Mouse (Mus musculus) thymus, postnatal 0 days (tissue): ENCODE measurements around the gene 9130213A22Rik. TPM values are rescaled to one million over a fixed set of nuclear protein-coding genes. Genes with fewer than 3 reads are reported as not detected.

Experiments used
- DNase-seq: peaks from one replicate; pipeline ENCODE4 v3.0.0-alpha.2; 2015; ENCODE audit warnings: low spot score
- polyA plus RNA-seq: library from polyadenylated mRNA; unstranded; fragments of >200 nt; fragmentation: Nextera tagmentation; extraction: Ambion mirVana; gene quantifications from 2 replicates; pipeline ENCODE4 v1.2.1, GENCODE M21; 2015

The 9130213A22Rik gene
- polyA plus RNA-seq, 1 experiment from 2014 or later, result 0.64 TPM

DNA sequence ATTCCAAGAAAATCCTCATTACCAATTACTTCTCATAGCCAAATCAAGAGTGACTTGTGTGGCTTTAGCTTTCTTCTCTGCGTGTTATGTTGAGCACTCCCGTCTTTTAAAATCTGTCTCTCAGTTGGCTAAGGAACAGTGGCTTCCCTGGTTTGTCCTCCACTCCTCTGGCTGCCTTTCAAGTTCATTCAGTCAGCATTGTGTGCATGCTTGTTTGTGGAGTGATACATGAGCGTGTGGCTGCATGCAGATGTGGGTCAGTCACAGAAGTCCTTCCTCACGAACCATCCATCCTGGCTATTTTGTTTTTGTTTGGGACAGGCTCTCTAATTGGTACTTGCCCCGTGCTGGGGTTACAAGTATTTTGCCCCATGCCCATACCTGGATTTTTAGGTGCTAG is 45.8 kb downstream of the 9130213A22Rik start:
- no peak for DNase-seq

DNA sequence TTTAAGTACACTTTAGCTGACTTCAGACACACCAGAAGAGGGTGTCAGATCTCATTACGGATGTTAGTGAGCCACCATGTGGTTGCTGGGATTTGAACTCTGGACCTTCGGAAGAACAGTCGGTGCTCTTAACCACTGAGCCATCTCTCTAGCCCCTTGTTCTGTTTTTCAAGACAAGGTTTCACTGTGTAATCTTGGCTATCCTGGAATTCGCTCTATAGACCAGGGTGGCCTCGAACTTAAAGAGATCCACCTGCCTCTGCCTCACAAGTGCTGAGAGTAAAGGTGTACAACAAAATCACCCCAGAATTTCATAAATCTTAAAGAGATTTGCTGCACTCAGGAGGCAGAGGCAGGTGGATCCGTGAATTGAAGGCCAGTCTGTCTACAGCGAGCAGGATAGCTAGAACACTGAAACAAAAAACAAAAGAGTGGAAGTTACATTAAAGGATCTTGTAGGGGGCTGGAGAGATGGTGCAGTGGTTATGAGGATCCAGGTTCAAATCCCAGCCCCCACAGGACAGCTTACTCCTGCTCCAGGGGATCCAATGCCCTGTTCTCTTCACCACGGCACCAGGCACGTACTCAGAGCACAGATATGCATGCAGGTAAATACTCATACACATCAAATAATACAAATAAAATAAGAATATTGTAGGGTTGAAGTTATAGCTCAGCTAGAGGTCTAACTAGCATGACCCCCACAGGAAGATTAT is 46.5 kb downstream of the 9130213A22Rik start:
- no peak for DNase-seq

DNA sequence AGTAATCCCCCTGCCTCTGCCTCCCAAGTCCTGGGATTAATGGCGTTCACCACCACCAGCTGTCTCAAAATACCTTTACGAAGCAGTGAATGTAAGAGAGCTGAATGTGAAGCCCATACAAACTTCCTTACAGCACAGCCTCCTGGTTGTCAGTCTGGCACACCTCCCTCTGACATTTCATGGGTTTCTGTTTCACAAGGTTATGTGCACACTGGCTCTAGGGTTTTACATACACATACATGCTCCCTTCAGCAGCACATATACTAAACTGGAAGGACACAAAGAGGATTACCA is 47.7 kb downstream of the 9130213A22Rik start:
- no peak for DNase-seq

DNA sequence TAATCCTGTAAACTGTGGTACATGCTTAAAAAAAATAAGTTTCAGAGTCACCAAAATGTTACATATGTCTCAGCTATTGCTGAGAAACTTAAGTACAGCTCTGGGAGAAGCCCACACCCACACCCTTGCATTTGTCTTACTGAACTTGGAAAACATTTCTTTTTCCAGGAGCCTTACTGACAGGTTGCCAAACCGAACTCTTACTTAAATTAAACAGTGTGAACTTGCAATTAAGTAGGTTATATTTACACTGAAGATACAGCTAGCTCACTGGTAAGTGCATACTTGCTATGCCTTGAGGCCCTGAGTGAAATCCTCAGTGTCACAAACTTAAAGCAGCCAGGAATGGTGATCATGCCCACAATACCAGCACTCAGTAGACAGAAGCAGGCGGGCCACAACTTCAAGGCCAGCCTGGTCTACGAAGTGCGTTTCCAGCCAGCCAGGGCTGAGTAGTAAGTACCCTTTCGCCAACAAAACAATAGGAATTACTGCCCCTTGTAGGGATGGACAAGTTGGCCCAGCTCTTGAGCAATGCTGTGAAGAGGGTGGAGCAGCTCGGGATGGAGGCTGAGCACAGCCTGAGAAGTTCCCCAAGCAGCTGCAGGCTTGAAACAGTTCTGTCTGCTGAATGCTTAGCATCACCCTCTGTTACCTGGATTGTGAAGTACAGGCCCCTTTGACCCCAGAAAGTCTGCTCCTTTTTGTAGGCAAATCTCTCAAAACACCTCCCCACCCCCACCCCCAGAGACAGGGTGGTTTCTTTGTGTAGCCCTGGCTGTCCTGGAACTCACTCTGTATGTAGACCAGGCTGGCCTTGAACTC is 48.2 kb downstream of the 9130213A22Rik start:
- DNase-seq, result no peak

DNA sequence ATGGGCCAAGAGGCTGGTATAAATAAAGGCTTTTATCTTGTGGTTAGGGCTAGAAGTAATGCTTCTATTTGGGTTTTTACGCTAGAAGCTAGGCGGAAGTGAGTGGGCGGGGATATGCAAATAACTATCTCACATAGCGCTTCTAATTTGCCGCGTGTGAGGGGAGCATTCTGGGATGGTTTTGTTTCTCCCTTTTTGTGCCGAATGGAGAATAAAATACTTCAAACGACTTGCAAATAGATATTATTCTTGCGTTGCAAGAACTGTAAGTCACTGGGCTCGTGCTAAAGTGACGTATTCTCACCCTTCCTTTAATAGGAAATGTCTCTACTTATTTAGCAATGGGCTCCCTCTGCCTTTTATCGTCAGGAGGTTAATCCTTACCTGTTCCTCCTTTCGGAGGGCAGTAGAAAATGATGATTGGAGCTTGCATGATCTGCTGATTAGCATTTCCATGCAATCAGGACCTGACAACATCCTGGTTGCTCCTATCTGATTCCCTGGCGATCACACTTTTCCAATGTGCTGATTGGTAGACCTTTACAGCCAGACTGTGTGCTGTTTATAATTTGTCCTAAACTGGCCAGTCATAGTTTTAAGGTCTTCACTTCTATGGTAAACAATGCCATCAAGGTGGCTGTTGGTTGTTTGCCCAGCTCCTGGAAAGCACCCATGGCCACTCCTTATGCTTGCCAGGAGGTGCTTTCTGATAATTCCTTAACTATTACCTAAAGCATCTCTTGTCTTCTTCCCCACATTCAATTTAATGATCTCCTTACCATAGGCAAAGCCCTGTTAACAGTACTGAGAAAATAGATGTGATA is 49.1 kb downstream of the 9130213A22Rik start:
- DNase-seq, result peak; percentile 95

DNA sequence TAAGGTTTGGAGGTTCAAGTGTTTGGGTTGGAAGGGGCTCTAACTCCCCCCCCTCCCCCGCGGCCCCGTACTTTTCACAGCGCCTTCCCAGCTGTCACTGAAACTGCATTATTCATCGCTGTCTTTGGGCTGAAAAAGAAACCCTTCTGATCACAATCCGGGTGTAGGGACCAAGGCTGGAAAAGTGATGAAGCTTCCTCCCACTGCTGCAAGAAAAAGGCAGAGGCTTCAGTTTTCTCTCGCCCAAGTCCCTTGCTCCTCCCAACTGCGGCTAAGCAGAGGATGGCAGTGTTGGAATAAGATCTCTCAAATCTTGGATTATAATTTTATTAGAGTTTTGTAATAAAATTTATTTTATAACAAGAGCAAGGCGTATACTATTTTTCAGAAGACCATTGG is 49.7 kb downstream of the 9130213A22Rik start:
- no peak for DNase-seq

DNA sequence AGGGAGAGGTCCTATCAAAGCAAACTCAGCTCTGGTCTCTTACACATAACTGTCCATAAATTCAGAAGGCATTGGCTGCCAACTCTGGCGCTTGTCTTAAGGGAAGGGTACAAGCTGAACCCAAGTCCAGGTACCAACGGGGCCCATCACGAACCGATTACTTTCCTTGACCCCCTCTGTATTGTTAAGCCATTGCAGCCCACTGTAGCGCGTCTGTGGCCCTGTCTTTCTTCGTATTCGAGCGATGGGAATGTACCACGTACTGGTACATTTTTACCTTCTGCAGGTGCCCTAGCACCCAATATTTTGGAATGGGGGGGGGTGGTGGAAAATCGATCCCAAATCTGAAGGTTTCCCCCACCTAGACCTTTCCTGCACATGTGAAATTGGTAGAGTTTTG is 50.2 kb downstream of the 9130213A22Rik start:
- no peak for DNase-seq

DNA sequence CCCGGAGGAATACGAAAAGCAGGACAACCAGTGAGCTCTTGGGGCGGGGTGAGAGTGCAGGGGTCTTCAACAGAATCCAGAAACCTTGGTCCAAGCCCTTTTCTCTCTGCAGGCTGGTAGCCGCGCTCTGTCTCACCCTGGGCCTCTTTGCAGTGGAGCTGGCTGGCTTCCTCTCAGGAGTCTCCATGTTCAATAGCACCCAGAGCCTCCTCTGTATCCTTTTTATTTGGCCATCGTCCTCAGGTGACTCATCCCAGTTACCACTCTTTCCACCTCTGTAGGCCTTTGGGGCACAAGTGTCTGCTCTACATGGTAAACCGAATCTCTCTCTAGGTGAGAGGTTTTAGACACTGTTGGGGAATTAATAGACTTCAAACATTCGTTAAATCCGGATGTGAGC is 51.1 kb downstream of the 9130213A22Rik start:
- no peak for DNase-seq

DNA sequence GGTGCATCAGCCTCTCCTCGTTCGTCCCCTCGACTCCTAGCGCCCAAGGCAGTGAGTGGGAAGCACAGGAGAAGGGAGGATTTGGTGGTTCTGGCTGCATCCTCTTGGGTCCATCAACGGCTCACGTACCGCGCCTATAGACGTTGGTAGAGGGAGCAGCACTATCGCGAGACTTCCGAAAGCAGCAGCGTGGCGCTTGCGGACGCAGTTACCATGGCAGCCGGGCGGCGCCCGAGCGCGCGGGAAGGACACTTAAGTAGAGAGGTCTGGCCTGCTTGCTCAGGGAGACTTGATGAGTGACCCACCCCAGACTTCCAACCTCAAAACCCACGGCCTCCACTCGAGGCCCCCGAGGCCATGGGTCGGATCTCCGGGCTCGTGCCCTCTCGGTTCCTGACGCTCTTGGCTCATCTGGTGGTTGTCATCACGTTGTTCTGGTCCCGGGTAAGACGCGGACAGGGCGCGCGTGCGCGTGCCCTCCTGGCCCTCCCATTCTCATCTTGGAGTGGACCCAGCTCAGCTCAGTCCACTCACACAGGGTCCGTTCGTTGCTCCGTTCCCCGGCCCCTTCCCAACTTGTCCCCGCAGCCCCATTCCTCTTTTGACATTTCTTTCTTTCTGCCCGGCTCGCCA is 51.7 kb downstream of the 9130213A22Rik start, which contains the start of gene Tmem107:
TSS of gene Tmem107 (plus strand) at position 217 of the 633 bp plus-strand sequence.
- peak; percentile 95 for DNase-seq

DNA sequence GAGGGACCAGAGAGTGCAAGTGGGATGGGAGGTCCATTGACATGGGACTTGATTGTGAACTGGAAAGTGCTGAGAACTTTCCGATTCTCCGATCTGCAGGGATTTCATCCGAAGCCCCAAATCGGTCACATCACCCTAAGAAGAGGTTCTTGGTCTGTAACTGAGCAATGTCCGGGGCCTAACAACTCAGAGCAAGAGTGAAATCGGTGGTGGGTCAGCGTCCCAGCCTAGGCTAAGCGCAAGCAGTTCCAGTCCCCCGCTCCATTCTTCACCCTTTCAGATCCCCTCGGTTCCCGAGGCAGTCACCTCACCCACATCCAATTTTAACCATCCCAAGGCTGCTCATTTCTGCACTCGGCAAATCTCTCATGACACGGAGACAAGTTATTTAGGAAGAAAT is 52.3 kb downstream of the 9130213A22Rik start:
- no peak for DNase-seq

Other genes starting within 250 kb of the 9130213A22Rik start
- gene Rnf222, start 234.0 kb downstream of the 9130213A22Rik start, polyA plus RNA-seq, result 0.05 TPM in 1 of 2 replicates, not detected in the other
- 1,221 and 1,303 TPM in 2 replicates for gene Rpl26, start 221.0 kb downstream of the 9130213A22Rik start, polyA plus RNA-seq
- not detected in 2 replicates for gene Odf4, start 195.5 kb downstream of the 9130213A22Rik start, polyA plus RNA-seq
- gene Arhgef15, start 165.1 kb downstream of the 9130213A22Rik start, polyA plus RNA-seq, result 1.0 and 1.1 TPM in 2 replicates
- 4.0 and 4.8 TPM in 2 replicates for gene Slc25a35, start 154.5 kb downstream of the 9130213A22Rik start, polyA plus RNA-seq
- 38.6 and 44.6 TPM in 2 replicates for gene Rangrf, start 147.4 kb downstream of the 9130213A22Rik start, polyA plus RNA-seq
- 26.9 and 29.7 TPM in 2 replicates for gene Pfas, start 114.1 kb downstream of the 9130213A22Rik start, polyA plus RNA-seq
- gene Ctc1, start 106.7 kb downstream of the 9130213A22Rik start, polyA plus RNA-seq, result 20.7 and 20.8 TPM in 2 replicates
- gene Aurkb, start 76.9 kb downstream of the 9130213A22Rik start, polyA plus RNA-seq, result 134 and 154 TPM in 2 replicates
- gene Borcs6, start 62.9 kb downstream of the 9130213A22Rik start, polyA plus RNA-seq, result 9.8 and 12.4 TPM in 2 replicates
- 29.8 and 33.2 TPM in 2 replicates for gene Tmem107, start 51.8 kb downstream of the 9130213A22Rik start, polyA plus RNA-seq
- 35.9 and 38.5 TPM in 2 replicates for gene Vamp2, start 34.1 kb downstream of the 9130213A22Rik start, polyA plus RNA-seq
- 3.5 and 4.7 TPM in 2 replicates for gene Per1, start 27.4 kb downstream of the 9130213A22Rik start, polyA plus RNA-seq
- gene Hes7, start 2.2 kb downstream of the 9130213A22Rik start, polyA plus RNA-seq, result 0.39 and 0.71 TPM in 2 replicates
- 0.62 and 0.73 TPM in 2 replicates for gene Aloxe3, start 3.3 kb upstream of the 9130213A22Rik start, polyA plus RNA-seq
- 0.44 and 0.49 TPM in 2 replicates for gene Alox12b, start 34.4 kb upstream of the 9130213A22Rik start, polyA plus RNA-seq
- 0.14 and 0.17 TPM in 2 replicates for gene Alox8, start 75.3 kb upstream of the 9130213A22Rik start, polyA plus RNA-seq
- gene Gucy2e, start 114.4 kb upstream of the 9130213A22Rik start, polyA plus RNA-seq, result not detected in 2 replicates
- gene Cntrob, start 201.2 kb upstream of the 9130213A22Rik start, polyA plus RNA-seq, result 22.4 and 22.8 TPM in 2 replicates
- 132 and 138 TPM in 2 replicates for gene Trappc1, start 201.4 kb upstream of the 9130213A22Rik start, polyA plus RNA-seq
- 0.18 and 0.24 TPM in 2 replicates for gene Kcnab3, start 203.7 kb upstream of the 9130213A22Rik start, polyA plus RNA-seq
- gene Rnf227, start 217.9 kb upstream of the 9130213A22Rik start, polyA plus RNA-seq, result 6.8 and 8.3 TPM in 2 replicates
- 10.7 and 13.2 TPM in 2 replicates for gene Chd3, start 246.8 kb upstream of the 9130213A22Rik start, polyA plus RNA-seq